Mouse (Mus musculus): Measurements from ENCODE around the gene 2900026A02Rik.

The 2900026A02Rik gene

GRCm38 (mm10) chr5:113102455-113102854 is 118.6 kb downstream of the 2900026A02Rik start:
- Histone ChIP-seq H3K36me3 (ENCODE audit: control insufficient read depth, insufficient read depth, low read length, poor library complexity, severe bottlenecking) (no peaks in the 10 kb centered on the region), H3K27me3 (ENCODE audit: control insufficient read depth, insufficient read depth, low read length, poor library complexity, severe bottlenecking) (no peaks in the 10 kb centered on the region)
- DNase-seq (ENCODE audit: low read depth, low spot score) = no peak

DNA sequence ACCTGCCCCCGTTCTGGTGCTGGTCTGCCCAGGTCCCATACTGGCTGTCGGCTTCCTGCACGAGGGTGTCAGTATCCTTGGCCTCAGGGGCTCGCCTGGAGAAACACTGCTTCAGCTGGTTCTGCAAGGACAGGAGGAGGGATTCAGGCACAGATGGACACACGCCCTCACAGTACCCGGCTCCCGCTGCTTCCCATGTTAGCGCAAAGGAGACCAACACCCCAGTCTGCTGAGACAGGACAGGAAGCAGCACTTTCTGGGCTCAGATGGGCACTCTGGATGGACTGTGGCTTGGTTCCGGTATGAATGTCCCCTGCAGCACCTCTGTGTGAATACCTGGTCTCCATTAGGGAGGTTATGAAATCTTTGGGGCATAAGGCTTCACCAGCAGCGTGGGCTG is 119.6 kb downstream of the 2900026A02Rik start:
- no peaks in the 10 kb centered on the region for H3K27me3 ChIP-seq (ENCODE audit: control insufficient read depth, insufficient read depth, low read length, poor library complexity, severe bottlenecking)
- H3K36me3 ChIP-seq (ENCODE audit: control insufficient read depth, insufficient read depth, low read length, poor library complexity, severe bottlenecking) = no peaks in the 10 kb centered on the region
- no peak for DNase-seq (ENCODE audit: low read depth, low spot score)

DNA sequence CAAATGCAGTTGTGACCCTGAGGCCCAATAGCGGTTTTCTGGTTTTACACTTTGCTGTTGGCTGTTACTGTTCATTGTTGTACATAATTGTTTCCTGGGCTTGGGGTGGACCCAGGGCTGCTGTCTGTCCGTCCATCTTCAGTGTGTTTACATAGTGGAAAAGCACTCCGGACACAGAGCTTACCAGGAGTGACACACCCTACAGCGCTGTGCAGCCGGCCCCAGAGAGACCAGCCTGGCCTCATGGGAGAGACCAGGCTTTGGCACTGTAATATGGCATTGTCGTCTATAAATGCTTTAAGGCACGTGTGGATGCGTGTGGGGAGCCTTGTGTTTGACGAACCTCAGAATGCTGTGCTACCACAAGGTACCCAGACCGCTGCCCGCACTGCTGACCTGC is 120.6 kb downstream of the 2900026A02Rik start:
- Histone ChIP-seq H3K36me3 (ENCODE audit: control insufficient read depth, insufficient read depth, low read length, poor library complexity, severe bottlenecking) (no peaks in the 10 kb centered on the region), H3K27me3 (ENCODE audit: control insufficient read depth, insufficient read depth, low read length, poor library complexity, severe bottlenecking) (no peaks in the 10 kb centered on the region)
- DNase-seq (ENCODE audit: low read depth, low spot score) = no peak

- H3K36me3 ChIP-seq (ENCODE audit: control insufficient read depth, insufficient read depth, low read length, poor library complexity, severe bottlenecking) = no peaks in the 10 kb centered on the region
- H3K27me3 ChIP-seq (ENCODE audit: control insufficient read depth, insufficient read depth, low read length, poor library complexity, severe bottlenecking) = no peaks in the 10 kb centered on the region
- DNase-seq (ENCODE audit: low read depth, low spot score) = peak; percentile 86
Measured at GRCm38 (mm10) chr5:113099546-113099945, 121.5 kb downstream of the 2900026A02Rik start.

GRCm38 (mm10) chr5:113097551-113097950 is 123.5 kb downstream of the 2900026A02Rik start:
- DNase-seq (ENCODE audit: low read depth, low spot score) = no peak
- no peaks in the 10 kb centered on the region for H3K36me3 ChIP-seq (ENCODE audit: control insufficient read depth, insufficient read depth, low read length, poor library complexity, severe bottlenecking)
- no peaks in the 10 kb centered on the region for H3K27me3 ChIP-seq (ENCODE audit: control insufficient read depth, insufficient read depth, low read length, poor library complexity, severe bottlenecking)

- Histone ChIP-seq H3K27me3 (ENCODE audit: control insufficient read depth, insufficient read depth, low read length, poor library complexity, severe bottlenecking) (no peaks in the 10 kb centered on the region), H3K36me3 (ENCODE audit: control insufficient read depth, insufficient read depth, low read length, poor library complexity, severe bottlenecking) (no peaks in the 10 kb centered on the region)
Measured at GRCm38 (mm10) chr5:113095456-113095855, 125.6 kb downstream of the 2900026A02Rik start.

DNA sequence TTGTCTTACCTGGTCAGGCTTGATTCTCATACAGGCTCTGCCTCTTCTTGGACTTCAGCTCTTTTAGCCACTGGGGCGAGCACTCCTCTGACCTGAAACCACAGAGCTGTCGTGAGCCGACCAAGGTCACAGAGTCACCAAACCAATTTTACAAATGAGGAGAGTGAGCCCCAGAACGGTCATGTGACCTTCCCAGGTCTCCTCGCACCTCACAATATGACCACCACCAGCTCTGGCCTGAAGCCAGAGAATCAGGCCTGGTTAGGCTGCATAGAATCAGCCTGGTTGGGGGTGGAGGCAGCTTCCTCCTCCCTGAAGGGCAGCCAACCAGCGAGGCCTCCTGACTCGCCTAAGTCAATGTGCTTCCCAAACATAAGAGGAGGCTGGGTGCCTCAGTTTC is 128.6 kb downstream of the 2900026A02Rik start:
- H3K27me3 ChIP-seq (ENCODE audit: control insufficient read depth, insufficient read depth, low read length, poor library complexity, severe bottlenecking) = no peaks in the 10 kb centered on the region
- H3K36me3 ChIP-seq (ENCODE audit: control insufficient read depth, insufficient read depth, low read length, poor library complexity, severe bottlenecking) = no peaks in the 10 kb centered on the region
- no peak for DNase-seq (ENCODE audit: low read depth, low spot score)

More at GRCm38 (mm10) chr5:113095456-113095855, 125.6 kb downstream of the 2900026A02Rik start:
- no peak for DNase-seq (ENCODE audit: low read depth, low spot score)

GRCm38 (mm10) chr5:113091162-113091561 is 129.9 kb downstream of the 2900026A02Rik start:
- DNase-seq (ENCODE audit: low read depth, low spot score) = peak; percentile 39
- Histone ChIP-seq H3K36me3 (ENCODE audit: control insufficient read depth, insufficient read depth, low read length, poor library complexity, severe bottlenecking) (no peaks in the 10 kb centered on the region), H3K27me3 (ENCODE audit: control insufficient read depth, insufficient read depth, low read length, poor library complexity, severe bottlenecking) (no peaks in the 10 kb centered on the region)

- no peaks in the 10 kb centered on the region for H3K36me3 ChIP-seq (ENCODE audit: control insufficient read depth, insufficient read depth, low read length, poor library complexity, severe bottlenecking)
- no peaks in the 10 kb centered on the region for H3K27me3 ChIP-seq (ENCODE audit: control insufficient read depth, insufficient read depth, low read length, poor library complexity, severe bottlenecking)
- DNase-seq (ENCODE audit: low read depth, low spot score) = no peak
Measured at GRCm38 (mm10) chr5:113090750-113091149, 130.3 kb downstream of the 2900026A02Rik start.

GRCm38 (mm10) chr5:113090077-113090690 is 130.9 kb downstream of the 2900026A02Rik start:
- no peaks in the 10 kb centered on the region for H3K36me3 ChIP-seq (ENCODE audit: control insufficient read depth, insufficient read depth, low read length, poor library complexity, severe bottlenecking)
- no peak for DNase-seq (ENCODE audit: low read depth, low spot score)
- no peaks in the 10 kb centered on the region for H3K27me3 ChIP-seq (ENCODE audit: control insufficient read depth, insufficient read depth, low read length, poor library complexity, severe bottlenecking)

GRCm38 (mm10) chr5:113087465-113087864 is 133.6 kb downstream of the 2900026A02Rik start:
- H3K27me3 ChIP-seq (ENCODE audit: control insufficient read depth, insufficient read depth, low read length, poor library complexity, severe bottlenecking) = no peaks in the 10 kb centered on the region
- DNase-seq (ENCODE audit: low read depth, low spot score) = no peak

GRCm38 (mm10) chr5:113086990-113087389 is 134.0 kb downstream of the 2900026A02Rik start:
- no peak for DNase-seq (ENCODE audit: low read depth, low spot score)
- Histone ChIP-seq H3K27me3 (ENCODE audit: control insufficient read depth, insufficient read depth, low read length, poor library complexity, severe bottlenecking) (no peaks in the 10 kb centered on the region), H3K36me3 (ENCODE audit: control insufficient read depth, insufficient read depth, low read length, poor library complexity, severe bottlenecking) (no peaks in the 10 kb centered on the region)

More at GRCm38 (mm10) chr5:113087465-113087864, 133.6 kb downstream of the 2900026A02Rik start:
- no peaks in the 10 kb centered on the region for H3K36me3 ChIP-seq (ENCODE audit: control insufficient read depth, insufficient read depth, low read length, poor library complexity, severe bottlenecking)

GRCm38 (mm10) chr5:113086439-113086838 is 134.6 kb downstream of the 2900026A02Rik start:
- no peaks in the 10 kb centered on the region for H3K27me3 ChIP-seq (ENCODE audit: control insufficient read depth, insufficient read depth, low read length, poor library complexity, severe bottlenecking)
- no peak for DNase-seq (ENCODE audit: low read depth, low spot score)
- no peaks in the 10 kb centered on the region for H3K36me3 ChIP-seq (ENCODE audit: control insufficient read depth, insufficient read depth, low read length, poor library complexity, severe bottlenecking)

DNA sequence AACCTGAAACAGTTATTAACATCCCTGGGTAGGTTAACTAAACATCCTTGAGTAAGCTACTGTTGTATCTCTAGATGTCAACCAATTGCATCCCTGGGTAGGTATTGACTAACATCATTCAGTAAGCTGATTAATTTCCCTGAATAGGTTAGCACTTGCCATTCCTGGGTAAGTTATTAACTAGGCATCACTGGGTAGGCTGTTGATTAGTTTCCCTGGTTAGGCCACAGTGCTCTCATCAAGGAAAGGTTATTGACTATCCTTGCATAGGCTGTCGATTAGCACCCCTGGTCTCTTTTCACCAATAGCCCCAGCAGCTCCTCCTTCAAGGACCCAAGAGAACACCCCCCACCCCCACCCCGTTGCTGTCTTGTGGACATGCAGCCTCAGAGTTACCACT is 135.1 kb downstream of the 2900026A02Rik start:
- no peak for DNase-seq (ENCODE audit: low read depth, low spot score)
- Histone ChIP-seq H3K27me3 (ENCODE audit: control insufficient read depth, insufficient read depth, low read length, poor library complexity, severe bottlenecking) (no peaks in the 10 kb centered on the region), H3K36me3 (ENCODE audit: control insufficient read depth, insufficient read depth, low read length, poor library complexity, severe bottlenecking) (no peaks in the 10 kb centered on the region)

DNA sequence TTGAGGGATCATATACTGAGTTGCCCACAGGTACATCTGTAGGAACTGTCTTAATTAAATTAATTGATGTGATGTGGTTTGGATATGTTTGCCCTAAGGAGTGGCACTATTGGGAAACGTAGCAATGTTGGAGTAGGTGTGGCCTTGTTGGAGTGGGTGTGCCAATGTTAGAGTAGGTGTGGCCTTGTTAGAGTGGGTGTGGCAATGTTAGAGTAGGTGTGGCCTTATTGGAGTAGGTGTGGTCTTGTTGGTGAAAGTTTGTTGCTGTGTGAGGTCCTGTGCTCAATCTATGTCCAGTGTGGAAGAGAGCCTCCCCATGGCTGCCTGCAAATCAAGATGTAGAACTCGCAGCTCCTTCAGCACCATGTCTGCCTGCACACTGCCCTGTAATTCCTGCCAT is 136.7 kb downstream of the 2900026A02Rik start:
- Histone ChIP-seq H3K36me3 (ENCODE audit: control insufficient read depth, insufficient read depth, low read length, poor library complexity, severe bottlenecking) (no peaks in the 10 kb centered on the region), H3K27me3 (ENCODE audit: control insufficient read depth, insufficient read depth, low read length, poor library complexity, severe bottlenecking) (no peaks in the 10 kb centered on the region)
- no peak for DNase-seq (ENCODE audit: low read depth, low spot score)
